Comparison of ENCODE assay signal across 8 mouse cellular contexts in genomic region chr4:134078694-134079093, GRCm38 (mm10). TPM values are rescaled to one million over a fixed set of nuclear protein-coding genes. Genes with fewer than 3 reads are reported as not detected.
DNase-seq lines count a peak whose midpoint lies in the region; ATAC-seq and TF ChIP-seq lines count a peak whose summit lies in the region.

No protein-coding gene starts in this region.

- WGBS in heart, embryonic 14.5 days = 18% methylated on average over 3 of the region's 3 CpGs
- WGBS in hindbrain, postnatal 0 days = 23% methylated on average over 3 of the region's 3 CpGs
- 12% methylated on average over 3 of the region's 3 CpGs for WGBS in limb, embryonic 14.5 days

- H3K4me2 ChIP-seq in heart, embryonic 14.5 days (ENCODE audit: low read length) = no peak overlapping the region
- H3K4me2 ChIP-seq in hindbrain, postnatal 0 days (ENCODE audit: low read depth, low read length) = no peak overlapping the region
- no peak overlapping the region for H3K4me2 ChIP-seq in limb, embryonic 14.5 days (replicated peaks; ENCODE audit: low read depth, low read length, severe bottlenecking)

- TF ChIP-seq CTCF in cortical plate, adult 2 months (IDR thresholded peaks at IDR 0.05; ENCODE audit: extremely low read depth, insufficient read depth, low read length) = peak; percentile 44
- peak; percentile 83 for TF ChIP-seq CTCF in hindbrain, postnatal 0 days (IDR thresholded peaks at IDR 0.05; ENCODE audit: low read depth)

- no peaks in the 10 kb centered on the region for H3K36me3 ChIP-seq in heart, embryonic 14.5 days (ENCODE audit: control insufficient read depth, insufficient read depth, low read length)
- H3K36me3 ChIP-seq in hindbrain, postnatal 0 days (ENCODE audit: insufficient read depth, low read length) = no peaks in the 10 kb centered on the region
- H3K36me3 ChIP-seq in limb, embryonic 14.5 days (ENCODE audit: control insufficient read depth, insufficient read depth, low read length) = no peaks in the 10 kb centered on the region

- H3K27ac ChIP-seq in heart, embryonic 14.5 days (replicated peaks in 1 of 2; ENCODE audit: control insufficient read depth in 1 of 2, insufficient read depth in 1 of 2, low read depth in 2 of 2, low read length in 2 of 2) = no peak overlapping the region
- no peak overlapping the region for H3K27ac ChIP-seq in cortical plate, adult 2 months (ENCODE audit: insufficient read depth, low read length)
- no peak overlapping the region for H3K27ac ChIP-seq in hindbrain, postnatal 0 days
- no peak overlapping the region for H3K27ac ChIP-seq in limb, embryonic 14.5 days (replicated peaks; ENCODE audit: low read depth, low read length)

- no peak for TF ChIP-seq POLR2A in cortical plate, adult 2 months (IDR thresholded peaks at IDR 0.05; ENCODE audit: extremely low read depth, insufficient read depth, low read length)
- no peak for TF ChIP-seq POLR2A in limb, embryonic 14.5 days (IDR thresholded peaks at IDR 0.05; ENCODE audit: borderline replicate concordance, extremely low read depth, insufficient read depth, insufficient read length)

- H3K4me3 ChIP-seq in heart, embryonic 14.5 days (ENCODE audit: control insufficient read depth in 1 of 2, insufficient read depth in 1 of 2, low read depth in 1 of 2, low read length in 2 of 2) = no peak overlapping the region
- H3K4me3 ChIP-seq in cortical plate, adult 2 months (ENCODE audit: insufficient read depth, low read length) = no peak overlapping the region
- no peak overlapping the region for H3K4me3 ChIP-seq in hindbrain, postnatal 0 days (ENCODE audit: low read length)
- no peak overlapping the region for H3K4me3 ChIP-seq in limb, embryonic 14.5 days (replicated peaks; ENCODE audit: low read length)

- ATAC-seq in heart, embryonic 14.5 days (ENCODE audit: insufficient number of reproducible peaks, insufficient read depth, low FRiP score, low read depth) = 0 out of 2 replicates have a peak, but pooled peaks have one; percentile 18
- ATAC-seq in hindbrain, postnatal 0 days = peak; percentile 70
- no peak for ATAC-seq in limb, embryonic 14.5 days (ENCODE audit: low FRiP score, low read depth)

- H3K9me3 ChIP-seq in heart, embryonic 14.5 days (ENCODE audit: control insufficient read depth, low read length) = no peaks in the 10 kb centered on the region
- no peaks in the 10 kb centered on the region for H3K9me3 ChIP-seq in hindbrain, postnatal 0 days (ENCODE audit: low read length)
- H3K9me3 ChIP-seq in limb, embryonic 14.5 days (ENCODE audit: control insufficient read depth, low read length) = no peaks in the 10 kb centered on the region

- no peak overlapping the region for H3K9ac ChIP-seq in heart, embryonic 14.5 days (ENCODE audit: low read length)
- no peak overlapping the region for H3K9ac ChIP-seq in hindbrain, postnatal 0 days (replicated peaks; ENCODE audit: low read length)
- no peak overlapping the region for H3K9ac ChIP-seq in limb, embryonic 14.5 days (ENCODE audit: low read depth, low read length, severe bottlenecking)

- H3K4me1 ChIP-seq in heart, embryonic 14.5 days (ENCODE audit: control insufficient read depth in 2 of 2, insufficient read depth in 2 of 2, low read length in 2 of 2) = peaks cover 9 to 13% of the 10 kb centered on the region in 2 experiments; a peak in 3 of 4 replicates
- no peaks in the 10 kb centered on the region for H3K4me1 ChIP-seq in cortical plate, adult 2 months (ENCODE audit: control insufficient read depth, insufficient read depth, low read length)
- peaks cover 3% of the 10 kb centered on the region; the same call in 1 of the 2 replicates for H3K4me1 ChIP-seq in hindbrain, postnatal 0 days (ENCODE audit: insufficient read depth, low read length)
- peaks cover 5% of the 10 kb centered on the region; the same call in 1 of the 2 replicates for H3K4me1 ChIP-seq in limb, embryonic 14.5 days (ENCODE audit: control insufficient read depth, insufficient read depth, low read length)

- intact Hi-C loops in heart, postnatal 36 days (cut with DNase I) = loop anchor here (2.0 kb wide), 1 partner anchor 42 kb away; no protein-coding TSS in a partner anchor

- H3K27me3 ChIP-seq in heart, embryonic 14.5 days (ENCODE audit: control insufficient read depth, insufficient read depth, low read length) = peaks cover 27% of the 10 kb centered on the region
- no peaks in the 10 kb centered on the region for H3K27me3 ChIP-seq in hindbrain, postnatal 0 days (ENCODE audit: insufficient read depth, low read length)
- 0 out of 2 replicates have a peak, but pooled peaks cover 9% of the 10 kb centered on the region for H3K27me3 ChIP-seq in limb, embryonic 14.5 days (ENCODE audit: control insufficient read depth, insufficient read depth, low read length)

- DNase-seq in heart, postnatal 36 days = no peak
- peak; percentile 93 for DNase-seq in MN1 (ENCODE audit: low spot score)
- peak; percentile 85 for DNase-seq in hindbrain, postnatal 0 days (ENCODE audit: low spot score)
- peak; percentile 70 for DNase-seq in limb, embryonic 14.5 days (ENCODE audit: low spot score)
- DNase-seq in retina, postnatal 1 day = peak; percentile 87
- DNase-seq in urinary bladder, postnatal 25 days (ENCODE audit: low spot score) = no peak

RNA-seq across cellular contexts. Expression of gene Cd52, which starts 16.2 kb away (rescaled TPM):
- polyA plus RNA-seq in heart, embryonic 14.5 days (2014; fragmentation: Nextera tagmentation; extraction: Ambion mirVana) = 10.7 and 16.4 TPM in 2 replicates
- 1 to 10 TPM; 3.1 to 4.6 TPM for total RNA-seq in heart, postnatal 36 days (2021)
- 4.2 and 5.5 TPM in 2 replicates for polyA plus RNA-seq in cortical plate, adult 2 months (2012; rRNA removed)
- total RNA-seq in hindbrain, postnatal 0 days (2014; rRNA removed) = not detected in 2 replicates
- polyA plus RNA-seq in hindbrain, postnatal 0 days (2015; fragmentation: Nextera tagmentation; extraction: Ambion mirVana) = 2.7 TPM in 2 replicates
- polyA plus RNA-seq in limb, embryonic 14.5 days (2012; rRNA removed) = 9.0 and 10.3 TPM in 2 replicates
- 15.5 and 18.1 TPM in 2 replicates for polyA plus RNA-seq in limb, embryonic 14.5 days (2014; fragmentation: Nextera tagmentation; extraction: Ambion mirVana)

RNA-seq across cellular contexts. Expression of gene Crybg2, which starts 18.1 kb away (rescaled TPM):
- polyA plus RNA-seq in heart, embryonic 14.5 days (2014; fragmentation: Nextera tagmentation; extraction: Ambion mirVana) = 0.12 TPM in 1 of 2 replicates, not detected in the other
- not detected for total RNA-seq in heart, postnatal 36 days (2021)
- polyA plus RNA-seq in cortical plate, adult 2 months (2012; rRNA removed) = 4.5 and 5.1 TPM in 2 replicates
- total RNA-seq in hindbrain, postnatal 0 days (2014; rRNA removed) = 1.7 and 2.8 TPM in 2 replicates
- polyA plus RNA-seq in hindbrain, postnatal 0 days (2015; fragmentation: Nextera tagmentation; extraction: Ambion mirVana) = 5.9 and 6.7 TPM in 2 replicates
- 8.2 and 11.3 TPM in 2 replicates for polyA plus RNA-seq in limb, embryonic 14.5 days (2012; rRNA removed)
- polyA plus RNA-seq in limb, embryonic 14.5 days (2014; fragmentation: Nextera tagmentation; extraction: Ambion mirVana) = 12.3 and 12.4 TPM in 2 replicates

RNA-seq across cellular contexts. Expression of gene Ubxn11, which starts 23.7 kb away (rescaled TPM):
- polyA plus RNA-seq in heart, embryonic 14.5 days (2014; fragmentation: Nextera tagmentation; extraction: Ambion mirVana) = 1.1 and 2.9 TPM in 2 replicates
- total RNA-seq in heart, postnatal 36 days (2021) = 1 to 10 TPM; 1.6 to 1.9 TPM
- polyA plus RNA-seq in cortical plate, adult 2 months (2012; rRNA removed) = 45.4 and 51.3 TPM in 2 replicates
- 3.5 and 8.9 TPM in 2 replicates for total RNA-seq in hindbrain, postnatal 0 days (2014; rRNA removed)
- 14.0 and 14.6 TPM in 2 replicates for polyA plus RNA-seq in hindbrain, postnatal 0 days (2015; fragmentation: Nextera tagmentation; extraction: Ambion mirVana)
- polyA plus RNA-seq in limb, embryonic 14.5 days (2012; rRNA removed) = 21.9 and 24.1 TPM in 2 replicates
- polyA plus RNA-seq in limb, embryonic 14.5 days (2014; fragmentation: Nextera tagmentation; extraction: Ambion mirVana) = 7.6 and 12.0 TPM in 2 replicates

RNA-seq across cellular contexts. Expression of gene Zfp683, which starts 25.1 kb away (rescaled TPM):
- not detected in 2 replicates for polyA plus RNA-seq in heart, embryonic 14.5 days (2014; fragmentation: Nextera tagmentation; extraction: Ambion mirVana)
- total RNA-seq in heart, postnatal 36 days (2021) = not detected
- not detected in 2 replicates for polyA plus RNA-seq in cortical plate, adult 2 months (2012; rRNA removed)
- total RNA-seq in hindbrain, postnatal 0 days (2014; rRNA removed) = not detected in 2 replicates
- not detected in 2 replicates for polyA plus RNA-seq in hindbrain, postnatal 0 days (2015; fragmentation: Nextera tagmentation; extraction: Ambion mirVana)
- polyA plus RNA-seq in limb, embryonic 14.5 days (2012; rRNA removed) = 0.04 and 0.08 TPM in 2 replicates
- not detected in 2 replicates for polyA plus RNA-seq in limb, embryonic 14.5 days (2014; fragmentation: Nextera tagmentation; extraction: Ambion mirVana)

RNA-seq across cellular contexts. Expression of gene Sh3bgrl3, which starts 49.9 kb away (rescaled TPM):
- polyA plus RNA-seq in heart, embryonic 14.5 days (2014; fragmentation: Nextera tagmentation; extraction: Ambion mirVana) = 196 and 209 TPM in 2 replicates
- total RNA-seq in heart, postnatal 36 days (2021) = 10 to 100 TPM; 36.4 to 39.9 TPM
- 487 and 489 TPM in 2 replicates for polyA plus RNA-seq in cortical plate, adult 2 months (2012; rRNA removed)
- 220 and 259 TPM in 2 replicates for total RNA-seq in hindbrain, postnatal 0 days (2014; rRNA removed)
- 553 and 564 TPM in 2 replicates for polyA plus RNA-seq in hindbrain, postnatal 0 days (2015; fragmentation: Nextera tagmentation; extraction: Ambion mirVana)
- 325 and 365 TPM in 2 replicates for polyA plus RNA-seq in limb, embryonic 14.5 days (2012; rRNA removed)
- polyA plus RNA-seq in limb, embryonic 14.5 days (2014; fragmentation: Nextera tagmentation; extraction: Ambion mirVana) = 532 and 538 TPM in 2 replicates

Comparison
In these comparisons a context has a peak if more than half of its experiments do, and no peak if none do; other contexts are left out.
1. DNase-seq: peak in MN1 (single experiment), hindbrain, postnatal 0 days (single experiment), limb, embryonic 14.5 days (single experiment) and retina, postnatal 1 day (single experiment); none in heart, postnatal 36 days (0 of 2) and urinary bladder, postnatal 25 days (single experiment).